Mouse (Mus musculus) liver, adult 2 months (tissue): Measurements from ENCODE around the gene Ppp2r3d.

Source experiments
- CTCF ChIP-seq: fragments of 200-500 bp; IDR thresholded peaks from 2 replicates; pipeline ENCODE4 v1.5.1; 2011; ENCODE audit warnings: low read depth, low read length, control low read depth
- POLR2A ChIP-seq: fragments of 200-500 bp; IDR thresholded peaks from 2 replicates; pipeline ENCODE4 v1.6.1; 2011; ENCODE audit warnings: low read length, control low read depth; ENCODE audit not compliant: insufficient read depth; ENCODE audit errors: extremely low read depth

- TF ChIP-seq CTCF (no peak), POLR2A (no peak)
Measured at GRCm38 (mm10) chr9:124440724-124441045, 36.0 kb downstream of the Ppp2r3d start.
